21 mouse cellular contexts compared by ENCODE assay signal in the genomic region with DNA sequence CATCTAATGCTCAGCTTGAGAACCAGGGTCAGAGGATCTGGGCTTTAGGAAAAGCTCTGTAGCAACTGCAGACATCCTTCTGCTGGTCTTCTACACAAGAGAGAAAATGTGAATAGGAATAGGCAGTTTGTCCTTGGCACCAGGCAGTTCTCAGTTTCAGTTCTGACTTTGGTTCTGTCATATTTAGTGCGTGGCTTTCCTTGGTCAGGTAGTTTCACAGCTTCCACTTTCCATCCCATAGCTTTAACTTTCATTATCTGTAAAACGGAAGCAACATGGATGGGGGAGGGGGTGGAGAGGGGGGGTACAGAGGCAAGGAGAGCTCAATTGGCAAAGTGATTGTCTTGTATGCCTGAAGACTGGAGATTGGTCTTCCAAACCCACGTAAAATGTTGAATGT.
"Had no signal": no experiment of that assay in that cellular context is flagged by ENCODE, and none has a peak within 500 bp of the region (broad histone marks: within the 10 kb centered on the region; RNA-seq: fewer than 3 reads in every experiment).

No protein-coding gene starts in this region.

- H3K36me3 ChIP-seq: kidney, embryonic 15.5 days; limb, embryonic 10.5 days; limb, embryonic 13.5 days; liver, embryonic 12.5 days; liver, embryonic 15.5 days; lung, embryonic 15.5 days; midbrain, embryonic 10.5 days; midbrain, embryonic 13.5 days; stomach, embryonic 15.5 days had no signal

- DNase-seq: kidney, adult 11 months; kidney, adult 8-10 months; kidney, postnatal 10 days; kidney, postnatal 4 days; liver; lung, adult 18-20 months; lung, postnatal 10 days; lung, postnatal 36 days; right cerebral cortex, adult 18-20 months; right cerebral cortex, postnatal 25 days; thymus, postnatal 4 days had no signal

- H3K27me3 ChIP-seq: kidney, embryonic 15.5 days; limb, embryonic 13.5 days; liver, embryonic 12.5 days; liver, embryonic 15.5 days; lung, embryonic 15.5 days; midbrain, embryonic 13.5 days; stomach, embryonic 15.5 days had no signal

- ATAC-seq: liver, embryonic 12.5 days; midbrain, embryonic 13.5 days; midbrain, embryonic 16.5 days had no signal
